Mouse (Mus musculus): ENCODE results near the gene Gtf3c5.

- no peak for TF ChIP-seq POLR2A (IDR thresholded peaks at IDR 0.05; ENCODE audit: insufficient read depth, low read length)
- no peak for TF ChIP-seq CTCF (IDR thresholded peaks at IDR 0.05; ENCODE audit: low read depth, low read length)
- TF ChIP-seq EP300 (IDR thresholded peaks at IDR 0.05; ENCODE audit: insufficient read depth, low read depth, low read length), result no peak
Observed at GRCm38 (mm10) chr2:28599569-28599900, 16.0 kb upstream of the Gtf3c5 start.

All from ES-Bruce4 (cell line).